Mouse (Mus musculus) kidney, postnatal 36 days (tissue): ENCODE measurements at regions not wholly inside any gene's neighbourhood (a gene's known extent, or its start where the extent isn't known, plus 50 kb on each side); places are given as distances from the start of the nearest gene placed in this dataset.

Experiments
- DNase-seq, 2 experiments: peaks; one replicate each; pipeline ENCODE4 v3.0.0; 2021 to 2022; ENCODE audit warnings: mixed read lengths in 2 of 2

- DNase-seq, result no peak
Observed at GRCm38 (mm10) chr13:99847531-99847930, 53.4 kb downstream of the Cartpt start.

DNA sequence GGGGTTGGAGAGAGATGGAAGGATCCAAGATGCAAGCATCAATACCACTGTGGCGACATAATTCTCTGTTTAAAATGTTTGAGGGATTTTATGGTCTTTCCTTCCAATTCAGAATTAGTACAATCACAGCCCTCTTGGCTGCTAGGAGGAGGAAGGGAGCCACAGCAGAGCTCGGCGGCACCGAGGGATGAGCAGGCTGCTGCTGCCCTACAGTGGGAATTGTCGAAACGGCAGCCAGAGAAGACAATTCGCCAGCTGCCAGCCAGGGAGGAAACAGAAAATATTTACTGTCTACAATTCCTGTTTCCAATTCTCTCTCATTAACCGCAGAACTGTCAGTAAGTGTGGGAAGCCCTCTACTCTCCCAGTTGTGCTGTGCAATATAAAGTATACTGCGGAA, 58.3 kb downstream of the Cartpt start:
- peak; percentile 19 to 60 for DNase-seq

DNA sequence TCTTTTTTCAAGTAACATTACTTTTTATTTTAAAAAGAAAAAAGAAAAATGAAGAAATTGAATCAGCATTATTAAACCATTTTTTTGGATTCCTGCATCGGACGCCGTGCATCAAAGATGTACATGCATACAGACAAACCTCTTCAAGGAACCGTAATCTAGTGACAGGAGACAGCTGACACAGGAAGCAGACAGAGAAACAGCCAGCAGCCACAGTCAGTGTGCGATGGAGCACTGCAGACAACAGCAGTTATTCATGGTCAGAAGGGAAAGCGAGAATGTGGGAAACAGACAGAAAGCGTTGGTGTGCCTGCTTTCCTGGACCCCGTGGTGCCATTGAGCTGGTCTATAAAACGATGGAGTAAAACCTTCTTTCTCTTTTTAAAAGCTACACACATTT, 61.4 kb downstream of the Cartpt start:
- DNase-seq, result no peak

- peak; percentile 69 to 84 for DNase-seq
Observed at GRCm38 (mm10) chr13:99837772-99838425, 63.0 kb downstream of the Cartpt start.

DNA sequence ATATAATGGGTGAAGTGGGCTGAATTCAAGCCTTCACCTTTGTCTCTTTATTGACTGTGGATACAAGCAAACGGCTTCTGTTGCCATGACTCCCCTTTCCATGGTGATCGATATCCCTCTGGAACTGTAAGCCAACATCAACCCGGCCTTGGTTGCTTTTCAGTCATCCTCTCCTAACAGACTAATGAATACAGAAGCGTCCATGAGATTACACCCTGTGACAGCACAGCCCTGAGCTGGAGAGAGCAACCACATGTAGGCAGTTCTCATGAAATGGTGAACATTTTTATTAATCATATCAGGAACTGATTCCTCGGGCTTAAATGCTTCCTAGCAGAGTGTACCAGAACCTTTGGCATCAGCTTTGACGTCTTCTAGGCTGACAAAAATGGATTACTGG, 63.7 kb downstream of the Cartpt start:
- DNase-seq, result no peak

- peak in 1 of 2 experiments; percentile 34 for DNase-seq
Observed at GRCm38 (mm10) chr13:99836586-99836985, 64.3 kb downstream of the Cartpt start.

GRCm38 (mm10) chr13:99835518-99835917, 65.4 kb downstream of the Cartpt start:
- no peak for DNase-seq

- DNase-seq, result no peak
Observed at GRCm38 (mm10) chr13:99830080-99830724, 70.7 kb downstream of the Cartpt start.

DNA sequence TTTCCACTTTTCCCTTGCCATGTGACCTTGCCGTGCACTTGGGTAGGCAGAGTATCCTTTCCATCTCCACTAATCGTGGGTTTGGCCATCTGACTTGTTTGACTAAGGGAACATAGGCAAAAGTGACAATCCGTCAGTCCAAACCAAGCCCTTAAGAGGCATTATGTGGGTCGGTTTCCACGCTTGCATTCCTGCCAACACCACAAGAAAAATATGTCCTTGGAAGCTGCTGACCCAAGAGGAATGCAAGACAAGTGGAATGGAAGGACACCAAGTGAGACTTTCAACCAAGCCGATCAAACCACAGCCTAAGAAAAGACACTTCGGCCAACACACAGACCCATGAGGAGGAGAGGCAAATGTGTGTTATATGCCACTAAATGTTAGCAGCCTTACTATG, 73.3 kb downstream of the Cartpt start:
- peak in 1 of 2 experiments; percentile 4 for DNase-seq

GRCm38 (mm10) chr13:99824625-99825024, 76.3 kb downstream of the Cartpt start:
- DNase-seq, result no peak

DNA sequence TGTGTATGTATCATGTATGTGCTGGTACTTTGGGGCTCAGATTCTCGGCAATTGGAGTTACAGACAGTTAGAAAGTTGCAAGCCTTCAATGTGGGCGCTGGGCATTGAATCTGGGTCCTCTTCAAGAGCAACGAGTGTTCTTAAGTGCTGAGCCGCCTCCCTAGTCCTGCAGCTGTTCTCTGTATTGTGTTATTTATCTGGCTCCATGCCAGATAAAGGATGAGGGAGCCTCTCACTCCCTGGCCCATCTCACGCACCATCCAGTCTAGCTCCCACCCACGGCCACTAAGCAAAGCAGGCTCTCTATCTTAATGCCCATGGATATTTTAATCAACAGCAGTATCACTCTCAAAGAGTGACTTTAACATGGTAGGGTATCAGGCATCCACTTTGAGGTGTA, 84.2 kb downstream of the Cartpt start:
- no peak for DNase-seq

- DNase-seq, result no peak
Observed at GRCm38 (mm10) chr13:99815786-99816185, 85.1 kb downstream of the Cartpt start.

GRCm38 (mm10) chr13:99814801-99815200, 86.1 kb downstream of the Cartpt start:
- DNase-seq, result no peak

GRCm38 (mm10) chr13:99814033-99814556, 86.8 kb downstream of the Cartpt start:
- no peak for DNase-seq

DNA sequence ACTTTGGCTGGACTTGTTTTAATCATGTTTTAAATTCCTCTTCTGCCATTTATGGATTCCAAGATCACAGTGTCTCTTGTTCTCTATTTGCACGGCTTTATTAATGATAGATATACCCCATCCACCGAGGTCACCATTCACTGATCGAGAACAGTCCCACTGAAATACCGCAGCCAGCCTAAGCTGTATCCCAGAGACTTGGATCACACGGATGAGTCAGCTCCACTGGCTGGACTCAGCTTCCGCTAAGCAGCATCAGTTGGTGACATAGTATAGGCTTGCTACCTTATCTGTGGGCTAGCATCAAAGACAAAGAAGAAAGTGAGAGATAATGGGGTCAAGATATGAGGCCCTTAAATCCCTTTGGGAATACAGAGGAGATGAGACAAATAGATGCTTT, 106.4 kb downstream of the Cartpt start:
- peak in 1 of 2 experiments; percentile 10 for DNase-seq

DNA sequence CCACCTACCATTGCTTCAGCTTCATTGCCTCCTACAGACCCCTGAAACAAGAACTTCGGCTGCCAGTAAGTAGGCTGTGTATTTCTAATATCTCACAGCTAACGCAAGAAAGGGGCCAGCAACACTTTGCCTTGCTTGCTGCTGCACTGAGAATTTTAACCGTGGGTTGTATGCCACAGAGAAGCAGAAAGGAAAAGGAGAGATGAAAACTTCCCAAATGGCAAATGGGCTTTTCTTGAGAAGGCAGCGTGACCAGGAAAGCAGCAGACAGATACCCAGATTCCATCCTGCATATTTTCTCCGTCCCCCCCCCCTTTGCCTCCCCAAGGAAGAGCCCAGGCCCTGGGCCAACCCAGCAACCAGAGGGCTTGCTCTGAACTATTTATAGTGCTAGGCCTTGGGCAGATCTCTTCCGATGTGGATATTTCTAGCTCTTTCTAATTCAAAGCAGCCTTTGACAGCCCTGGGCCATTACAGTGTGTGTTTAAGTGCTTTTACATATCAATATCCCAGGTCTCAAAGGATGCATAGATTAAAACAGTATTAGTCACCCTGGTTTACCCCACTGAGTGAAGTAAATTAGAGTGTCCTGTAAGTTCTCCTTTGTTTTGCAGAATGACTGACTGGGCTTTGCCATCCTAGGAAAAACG, 107.0 kb downstream of the Cartpt start:
- peak; percentile 14 to 43 for DNase-seq

GRCm38 (mm10) chr13:99793001-99793400, 107.9 kb downstream of the Cartpt start:
- DNase-seq, result no peak

DNA sequence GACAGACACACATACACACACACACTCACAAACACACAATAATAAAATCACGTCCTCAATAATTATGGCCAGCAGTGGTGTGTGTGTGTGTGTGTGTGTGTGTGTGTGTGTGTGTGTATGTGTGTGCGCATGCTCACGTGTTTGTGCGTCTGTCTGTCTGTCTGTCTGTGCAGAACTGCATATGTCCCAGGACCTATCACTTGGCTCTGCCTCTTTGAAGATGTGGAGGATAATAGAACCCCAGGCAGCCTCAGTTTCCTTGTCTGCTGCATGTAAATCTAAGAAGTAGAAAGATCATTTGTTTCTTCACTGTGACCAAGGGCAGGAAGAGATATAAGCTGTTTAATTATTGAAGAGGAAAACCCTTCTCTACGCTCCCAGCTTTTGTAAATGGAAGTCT, 109.9 kb downstream of the Cartpt start:
- DNase-seq, result no peak

DNA sequence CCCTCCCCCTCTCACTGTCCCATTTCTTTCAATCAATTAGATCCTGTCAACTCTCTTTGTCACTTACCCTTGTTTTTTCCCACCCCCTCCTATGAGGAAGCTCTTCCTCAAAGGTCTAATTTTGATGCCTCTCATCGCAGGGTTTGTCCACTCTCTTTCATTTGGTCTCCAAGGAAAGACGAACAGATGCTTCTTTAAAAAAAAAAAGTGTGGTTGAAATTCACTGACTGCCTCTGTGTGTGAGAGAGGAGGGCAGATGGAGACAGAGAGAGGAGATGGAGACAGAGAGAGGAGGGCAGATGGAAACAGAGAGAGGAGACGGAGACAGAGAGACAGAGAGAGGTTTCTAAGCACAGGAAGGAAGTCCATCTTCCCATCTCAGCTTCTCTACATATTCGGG, 113.1 kb downstream of the Cartpt start:
- no peak for DNase-seq

GRCm38 (mm10) chr13:99785427-99785826, 115.5 kb downstream of the Cartpt start:
- DNase-seq, result no peak

DNA sequence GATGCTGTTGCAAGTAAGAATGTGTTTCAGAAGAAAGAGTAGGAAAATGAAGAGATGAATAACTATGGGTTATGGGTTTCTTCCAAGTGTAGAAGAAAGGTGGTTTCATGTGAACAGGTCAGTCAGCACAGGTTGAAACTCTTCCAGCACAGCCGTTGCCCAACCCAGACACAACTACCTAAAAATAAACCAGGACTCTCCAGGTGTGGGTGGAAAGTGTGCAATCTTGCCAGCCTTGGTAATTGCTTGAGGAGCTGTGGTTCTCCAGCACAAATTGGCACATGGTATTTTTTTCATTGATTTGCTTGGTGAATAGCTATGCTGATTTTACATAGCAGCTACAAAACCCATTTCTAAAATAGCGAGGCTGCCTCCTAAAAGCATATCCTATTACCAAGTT, 116.6 kb downstream of the Cartpt start:
- no peak for DNase-seq

DNA sequence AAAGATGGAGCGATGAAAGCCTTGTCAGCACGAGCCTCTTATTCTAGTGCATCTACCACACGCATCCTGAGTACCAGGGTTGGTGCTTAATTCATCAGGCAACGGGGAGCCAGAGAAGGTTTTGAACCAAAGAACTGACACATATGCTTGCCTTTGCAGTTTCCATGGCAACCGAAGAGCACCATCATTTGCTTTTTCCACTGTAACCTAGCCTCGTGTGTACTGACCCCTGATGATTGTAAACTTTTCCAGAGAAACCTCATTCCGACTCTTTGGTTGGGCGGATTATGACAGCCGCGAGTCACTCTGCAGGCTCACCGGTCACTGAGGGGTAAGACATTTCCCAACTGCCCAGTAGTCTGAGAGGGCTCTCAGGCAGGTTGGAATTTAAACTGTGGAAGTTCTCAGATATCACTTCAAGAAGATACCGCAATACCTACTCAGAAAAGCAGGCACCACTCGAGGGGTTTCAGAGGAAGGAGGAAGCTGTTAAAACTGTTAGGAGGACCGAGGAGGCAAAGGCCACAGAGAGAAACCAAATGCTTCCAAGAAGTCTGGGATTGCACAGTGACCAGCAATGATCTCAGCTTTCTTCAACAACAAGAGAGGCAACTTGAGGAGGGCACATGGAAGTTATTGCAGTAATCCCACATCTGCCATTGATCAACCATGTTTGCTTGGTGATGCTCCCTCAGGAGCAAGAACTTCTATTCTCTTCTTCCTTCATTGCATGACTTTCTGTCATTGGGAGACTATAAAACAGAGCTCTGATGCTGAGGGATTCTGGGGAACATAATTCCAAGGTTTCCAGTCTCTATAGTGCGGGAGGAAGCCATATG, 117.8 kb downstream of the Cartpt start:
- DNase-seq, result no peak

- DNase-seq, result no peak
Observed at GRCm38 (mm10) chr13:99781616-99782015, 119.3 kb downstream of the Cartpt start.
